ENCODE assay signal across 8 mouse cellular contexts in the genomic region with DNA sequence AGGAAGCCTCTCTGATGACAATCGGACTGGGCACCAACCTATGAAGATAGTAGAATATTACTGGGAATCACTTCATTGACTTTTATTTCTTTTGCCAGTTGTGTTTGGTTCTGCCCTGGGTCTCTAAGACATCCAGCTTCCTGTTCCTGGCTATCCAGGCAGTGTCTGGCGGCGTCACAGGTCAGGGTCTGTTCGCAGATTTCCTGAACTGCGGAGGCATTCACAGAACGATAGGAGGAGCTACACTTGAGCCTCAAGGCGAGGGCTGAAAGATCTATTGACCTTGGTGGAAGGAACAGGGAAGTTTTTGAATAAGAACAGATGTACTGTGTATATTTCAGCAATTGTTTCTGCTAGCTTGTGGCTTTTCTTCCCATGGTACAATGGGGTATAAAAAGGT.
DNase-seq lines count a peak whose midpoint lies in the region; ATAC-seq and TF ChIP-seq lines count a peak whose summit lies in the region.

No protein-coding gene starts in this region.

- no peak overlapping the region for H3K4me2 ChIP-seq in liver, embryonic 11.5 days
- no peak overlapping the region for H3K4me2 ChIP-seq in embryonic facial prominence, embryonic 14.5 days (ENCODE audit: low read depth, low read length)
- H3K4me2 ChIP-seq in kidney, embryonic 16.5 days (replicated peaks; ENCODE audit: low read depth, low read length), result no peak overlapping the region
- H3K4me2 ChIP-seq in stomach, postnatal 0 days (replicated peaks; ENCODE audit: low read depth), result no peak overlapping the region

- no peak overlapping the region for H3K27ac ChIP-seq in liver, embryonic 11.5 days (ENCODE audit: low read depth, low read length)
- H3K27ac ChIP-seq in embryonic facial prominence, embryonic 14.5 days (replicated peaks; ENCODE audit: low read depth, low read length), result 0 out of 2 replicates have a peak overlapping the region, but pooled peaks have one; percentile 19
- peak overlapping the region; percentile 30; the same call in 1 of the 2 replicates for H3K27ac ChIP-seq in kidney, embryonic 16.5 days (ENCODE audit: low read length)
- H3K27ac ChIP-seq in stomach, postnatal 0 days (replicated peaks), result no peak overlapping the region

- no peak overlapping the region for H3K9ac ChIP-seq in liver, embryonic 11.5 days (ENCODE audit: low read depth, low read length)
- H3K9ac ChIP-seq in embryonic facial prominence, embryonic 14.5 days (ENCODE audit: low read depth, low read length), result no peak overlapping the region
- H3K9ac ChIP-seq in kidney, embryonic 16.5 days (replicated peaks; ENCODE audit: low read length), result no peak overlapping the region
- H3K9ac ChIP-seq in stomach, postnatal 0 days (ENCODE audit: low read length), result no peak overlapping the region

- 31% methylated on average over 7 of the region's 7 CpGs for WGBS in liver, embryonic 11.5 days
- 40% methylated on average over 7 of the region's 7 CpGs for WGBS in embryonic facial prominence, embryonic 14.5 days
- 56% methylated on average over 7 of the region's 7 CpGs for WGBS in kidney, embryonic 16.5 days
- 43% methylated on average over 7 of the region's 7 CpGs for WGBS in stomach, postnatal 0 days

- ATAC-seq in liver, embryonic 11.5 days (replicated peaks; ENCODE audit: low FRiP score), result no peak
- no peak for ATAC-seq in embryonic facial prominence, embryonic 14.5 days (ENCODE audit: low read depth)
- ATAC-seq in kidney, embryonic 16.5 days (ENCODE audit: low FRiP score, low TSS enrichment), result 0 out of 2 replicates have a peak, but pooled peaks have one; percentile 49
- 0 out of 2 replicates have a peak, but pooled peaks have one; percentile 38 for ATAC-seq in stomach, postnatal 0 days (ENCODE audit: low FRiP score, low TSS enrichment)
- no peak for ATAC-seq in erythroid progenitor cell, adult 5-6 weeks (replicated peaks; ENCODE audit: low FRiP score, poor library complexity, severe bottlenecking)

- no peaks in the 10 kb centered on the region for H3K36me3 ChIP-seq in liver, embryonic 11.5 days (ENCODE audit: control insufficient read depth, insufficient read depth, low read length)
- no peaks in the 10 kb centered on the region for H3K36me3 ChIP-seq in embryonic facial prominence, embryonic 14.5 days (ENCODE audit: control insufficient read depth, insufficient read depth, low read length)
- no peaks in the 10 kb centered on the region for H3K36me3 ChIP-seq in kidney, embryonic 16.5 days (ENCODE audit: insufficient read depth, low read length)
- H3K36me3 ChIP-seq in stomach, postnatal 0 days (ENCODE audit: control insufficient read depth, insufficient read depth, low read length), result no peaks in the 10 kb centered on the region

- peak; percentile 7 for DNase-seq in liver
- DNase-seq in liver, embryonic 11.5 days (ENCODE audit: low spot score), result no peak
- peak; percentile 30 for DNase-seq in embryonic facial prominence, embryonic 14.5 days (ENCODE audit: low spot score)
- no peak for DNase-seq in stomach, postnatal 0 days (ENCODE audit: low spot score)
- no peak for DNase-seq in layer of hippocampus, adult 9-10 months (ENCODE audit: low spot score)
- no peak for DNase-seq in frontal cortex, postnatal 25 days (ENCODE audit: low spot score in 2 of 2)

- TF ChIP-seq CTCF in stomach, postnatal 0 days (IDR thresholded peaks at IDR 0.05; ENCODE audit: low read depth), result peak; percentile 36

- no peaks in the 10 kb centered on the region for H3K27me3 ChIP-seq in liver, embryonic 11.5 days (replicated peaks; ENCODE audit: control insufficient read depth, insufficient read depth, low read length)
- no peaks in the 10 kb centered on the region for H3K27me3 ChIP-seq in embryonic facial prominence, embryonic 14.5 days (replicated peaks; ENCODE audit: control insufficient read depth, insufficient read depth, low read length)
- no peaks in the 10 kb centered on the region for H3K27me3 ChIP-seq in kidney, embryonic 16.5 days (ENCODE audit: insufficient read depth, low read length)
- H3K27me3 ChIP-seq in stomach, postnatal 0 days (ENCODE audit: control insufficient read depth, insufficient read depth, low read length), result no peaks in the 10 kb centered on the region

- H3K4me3 ChIP-seq in liver, embryonic 11.5 days (ENCODE audit: low read depth, low read length), result no peak overlapping the region
- H3K4me3 ChIP-seq in embryonic facial prominence, embryonic 14.5 days (ENCODE audit: low read depth, low read length), result no peak overlapping the region
- no peak overlapping the region for H3K4me3 ChIP-seq in kidney, embryonic 16.5 days (ENCODE audit: low read length)
- H3K4me3 ChIP-seq in stomach, postnatal 0 days (ENCODE audit: low read depth, low read length), result no peak overlapping the region

- no peaks in the 10 kb centered on the region for H3K9me3 ChIP-seq in liver, embryonic 11.5 days (ENCODE audit: control insufficient read depth, low read length)
- H3K9me3 ChIP-seq in embryonic facial prominence, embryonic 14.5 days (ENCODE audit: control insufficient read depth, low read length), result no peaks in the 10 kb centered on the region
- no peaks in the 10 kb centered on the region for H3K9me3 ChIP-seq in kidney, embryonic 16.5 days (ENCODE audit: low read length)
- no peaks in the 10 kb centered on the region for H3K9me3 ChIP-seq in stomach, postnatal 0 days (ENCODE audit: control insufficient read depth, low read length)

- no peak for TF ChIP-seq EP300 in stomach, postnatal 0 days (optimal IDR thresholded peaks at IDR 0.05)

- H3K4me1 ChIP-seq in liver, embryonic 11.5 days (replicated peaks; ENCODE audit: control insufficient read depth, insufficient read depth, low read length), result no peaks in the 10 kb centered on the region
- H3K4me1 ChIP-seq in embryonic facial prominence, embryonic 14.5 days (ENCODE audit: control insufficient read depth, insufficient read depth, low read length), result no peaks in the 10 kb centered on the region
- no peaks in the 10 kb centered on the region for H3K4me1 ChIP-seq in kidney, embryonic 16.5 days (ENCODE audit: insufficient read depth, low read length)
- H3K4me1 ChIP-seq in stomach, postnatal 0 days (replicated peaks; ENCODE audit: control insufficient read depth, insufficient read depth), result no peaks in the 10 kb centered on the region

Comparison
In these comparisons a context has a peak if more than half of its experiments do, and no peak if none do; other contexts are left out.
1. DNase-seq: peak in liver (single experiment) and embryonic facial prominence, embryonic 14.5 days (single experiment); none in liver, embryonic 11.5 days (single experiment), stomach, postnatal 0 days (single experiment), layer of hippocampus, adult 9-10 months (single experiment) and frontal cortex, postnatal 25 days (0 of 2).
2. ATAC-seq: peak in kidney, embryonic 16.5 days (single experiment) and stomach, postnatal 0 days (single experiment); none in liver, embryonic 11.5 days (single experiment), embryonic facial prominence, embryonic 14.5 days (single experiment) and erythroid progenitor cell, adult 5-6 weeks (single experiment).
3. H3K27ac ChIP-seq: peak in embryonic facial prominence, embryonic 14.5 days (single experiment) and kidney, embryonic 16.5 days (single experiment); none in liver, embryonic 11.5 days (single experiment) and stomach, postnatal 0 days (single experiment).